Comparison of ENCODE assay signal across 8 mouse cellular contexts in the genomic region with DNA sequence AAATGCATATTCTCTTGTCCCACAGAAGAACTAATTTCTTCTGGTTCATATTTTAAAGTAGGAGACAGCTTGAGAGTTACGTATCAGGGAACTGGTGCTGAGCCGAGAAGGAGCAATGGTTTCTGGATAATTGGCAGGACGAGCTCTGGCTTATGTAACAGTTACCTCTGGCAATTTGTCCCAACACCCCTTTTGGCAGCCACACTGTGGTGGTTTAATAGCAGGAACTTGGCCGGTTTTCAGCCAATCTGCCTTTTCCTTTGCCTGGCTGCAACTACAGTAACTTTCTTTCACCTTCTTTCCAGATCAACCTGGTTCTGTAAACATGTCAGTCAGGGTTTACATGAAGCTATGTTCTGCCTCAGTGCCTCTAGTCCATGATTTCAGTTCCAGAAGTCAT.
A peak's percentile ranks its signal among the peaks of the same experiment; 100 is the strongest.
DNase-seq lines count a peak whose midpoint lies in the region; ATAC-seq and TF ChIP-seq lines count a peak whose summit lies in the region.
"Had no signal": no experiment of that assay in that cellular context is flagged by ENCODE, and none has a peak within 500 bp of the region (broad histone marks: within the 10 kb centered on the region; RNA-seq: fewer than 3 reads in every experiment).

No protein-coding gene starts in this region.

- no peaks in the 10 kb centered on the region for H3K36me3 ChIP-seq in kidney, adult 2 months (ENCODE audit: control insufficient read depth, insufficient read depth, low read length)
- H3K36me3 ChIP-seq in kidney, embryonic 16.5 days (ENCODE audit: insufficient read depth, low read length), result no peaks in the 10 kb centered on the region
- H3K36me3 ChIP-seq in midbrain, embryonic 13.5 days, result no peaks in the 10 kb centered on the region
- H3K36me3 ChIP-seq: midbrain, embryonic 10.5 days had no signal

- no peaks in the 10 kb centered on the region for H3K27me3 ChIP-seq in kidney, adult 2 months (replicated peaks; ENCODE audit: control insufficient read depth, insufficient read depth, low read length)
- H3K27me3 ChIP-seq in kidney, embryonic 16.5 days (ENCODE audit: insufficient read depth, low read length), result no peaks in the 10 kb centered on the region
- no peaks in the 10 kb centered on the region for H3K27me3 ChIP-seq in midbrain, embryonic 13.5 days

- H3K4me1 ChIP-seq in kidney, adult 2 months (ENCODE audit: control insufficient read depth, insufficient read depth, low read length), result no peaks in the 10 kb centered on the region
- H3K4me1 ChIP-seq in kidney, embryonic 16.5 days (ENCODE audit: insufficient read depth, low read length), result no peaks in the 10 kb centered on the region
- H3K4me1 ChIP-seq in midbrain, embryonic 13.5 days (replicated peaks), result no peaks in the 10 kb centered on the region

- TF ChIP-seq POLR2A in kidney, adult 2 months (IDR thresholded peaks at IDR 0.05; ENCODE audit: low read depth, low read length), result no peak

- DNase-seq in kidney, adult 2 months, result peak; percentile 95
- DNase-seq in cerebellum, postnatal 36 days, result peak; percentile 79 to 86
- peak; percentile 50 to 72 for DNase-seq in layer of hippocampus, adult 8-10 months (ENCODE audit: low spot score in 2 of 2)
- no peak for DNase-seq in right cerebral cortex, postnatal 4 days

- ATAC-seq in kidney, embryonic 16.5 days (ENCODE audit: low FRiP score, low TSS enrichment), result no peak
- ATAC-seq in cerebellum, adult (ENCODE audit: insufficient number of reproducible peaks, low FRiP score, low TSS enrichment), result peak; percentile 90
- no peak for ATAC-seq in midbrain, embryonic 13.5 days

- H3K9ac ChIP-seq in kidney, embryonic 16.5 days (replicated peaks; ENCODE audit: low read length), result no peak overlapping the region
- H3K9ac ChIP-seq in midbrain, embryonic 13.5 days (replicated peaks), result no peak overlapping the region

- no peak overlapping the region for H3K4me3 ChIP-seq in kidney, adult 2 months (ENCODE audit: insufficient read depth, low read depth, low read length)
- no peak overlapping the region for H3K4me3 ChIP-seq in kidney, embryonic 16.5 days (ENCODE audit: low read length)
- H3K4me3 ChIP-seq in midbrain, embryonic 13.5 days (replicated peaks), result no peak overlapping the region
- H3K4me3 ChIP-seq: midbrain, embryonic 10.5 days had no signal

- no peak for TF ChIP-seq CTCF in kidney, adult 2 months (conservative IDR thresholded peaks at IDR 0.05; ENCODE audit: insufficient read depth, insufficient read length, low read depth, low read length)

- no peak overlapping the region for H3K4me2 ChIP-seq in kidney, embryonic 16.5 days (replicated peaks; ENCODE audit: low read depth, low read length)
- no peak overlapping the region for H3K4me2 ChIP-seq in midbrain, embryonic 13.5 days (replicated peaks)

- H3K27ac ChIP-seq in kidney, adult 2 months (ENCODE audit: insufficient read depth, low read depth, low read length), result no peak overlapping the region
- no peak overlapping the region for H3K27ac ChIP-seq in kidney, embryonic 16.5 days (ENCODE audit: low read length)
- no peak overlapping the region for H3K27ac ChIP-seq in midbrain, embryonic 13.5 days
- H3K27ac ChIP-seq: midbrain, embryonic 10.5 days had no signal

- no peaks in the 10 kb centered on the region for H3K9me3 ChIP-seq in kidney, embryonic 16.5 days (ENCODE audit: low read length)
- no peaks in the 10 kb centered on the region for H3K9me3 ChIP-seq in midbrain, embryonic 13.5 days
- H3K9me3 ChIP-seq: midbrain, embryonic 10.5 days had no signal

- 34% methylated on average over 4 of the region's 4 CpGs for WGBS in kidney, adult 2 months
- 61% methylated on average over 4 of the region's 4 CpGs for WGBS in kidney, embryonic 16.5 days
- WGBS in midbrain, embryonic 13.5 days, result 83% methylated on average over 4 of the region's 4 CpGs
